Mouse (Mus musculus) retina, embryonic 14.5 days (tissue): ENCODE measurements around the gene Gm13691.
"Not testable (repeated sequence)": the region's sequence is repeated elsewhere in the genome, so short reads cannot be mapped to it uniquely, and the experiment has no call there.

Source experiments
- DNase-seq: peaks from one replicate; pipeline ENCODE4 v3.0.0-alpha.2; 2015; ENCODE audit warnings: low spot score

Gm13691 gene

GRCm38 (mm10) chr2:83990253-83990652 is at the start of gene Gm13691:
Gm13691 (plus strand) TSS chr2:83990553.
- not testable (repeated sequence) for DNase-seq

- peak; percentile 91 for DNase-seq
Measured at GRCm38 (mm10) chr2:83940931-83941361, 49.4 kb upstream of the Gm13691 start, which contains the start of gene Zswim2. Zswim2 (minus strand) TSS chr2:83941228.

GRCm38 (mm10) chr2:83941378-83941777 is 49.0 kb upstream of the Gm13691 start:
- no peak for DNase-seq

GRCm38 (mm10) chr2:83941792-83942191 is 48.6 kb upstream of the Gm13691 start:
- no peak for DNase-seq

- not testable (repeated sequence) for DNase-seq
Measured at GRCm38 (mm10) chr2:83955393-83955792, 35.0 kb upstream of the Gm13691 start, which contains the start of gene Gm13698. Gm13698 (plus strand) TSS chr2:83955693.

GRCm38 (mm10) chr2:83961203-83961602 is 29.1 kb upstream of the Gm13691 start, which contains the start of gene Gm13693:
Gm13693 (plus strand) TSS chr2:83961503.
- DNase-seq, result not testable (repeated sequence)

GRCm38 (mm10) chr2:83967013-83967412 is 23.3 kb upstream of the Gm13691 start, which contains the start of gene Gm13695:
Gm13695 (plus strand) TSS chr2:83967313.
- not testable (repeated sequence) for DNase-seq

GRCm38 (mm10) chr2:83972823-83973222 is 17.5 kb upstream of the Gm13691 start, which contains the start of gene Gm13696:
Gm13696 (plus strand) TSS chr2:83973123.
- DNase-seq, result not testable (repeated sequence)

GRCm38 (mm10) chr2:83978633-83979032 is 11.7 kb upstream of the Gm13691 start, which contains the start of gene Gm13694:
Gm13694 (plus strand) TSS chr2:83978933.
- DNase-seq, result not testable (repeated sequence)

- DNase-seq, result not testable (repeated sequence)
Measured at GRCm38 (mm10) chr2:83984443-83984842, 5.9 kb upstream of the Gm13691 start, which contains the start of gene Gm13697. Gm13697 (plus strand) TSS chr2:83984743.

GRCm38 (mm10) chr2:83993639-83994255 is 3.4 kb downstream of the Gm13691 start:
- DNase-seq, result not testable (repeated sequence)

GRCm38 (mm10) chr2:83994526-83994925 is 4.2 kb downstream of the Gm13691 start:
- DNase-seq, result not testable (repeated sequence)

GRCm38 (mm10) chr2:84008913-84009312 is 18.6 kb downstream of the Gm13691 start:
- DNase-seq, result no peak

- no peak for DNase-seq
Measured at GRCm38 (mm10) chr2:84009818-84010217, 19.5 kb downstream of the Gm13691 start.

- DNase-seq, result no peak
Measured at GRCm38 (mm10) chr2:84014572-84014971, 24.2 kb downstream of the Gm13691 start.

GRCm38 (mm10) chr2:84016291-84016690 is 25.9 kb downstream of the Gm13691 start:
- not testable (repeated sequence) for DNase-seq

- DNase-seq, result no peak
Measured at GRCm38 (mm10) chr2:84018330-84018729, 28.0 kb downstream of the Gm13691 start.

GRCm38 (mm10) chr2:84019519-84020305 is 29.4 kb downstream of the Gm13691 start:
- DNase-seq, result no peak

- no peak for DNase-seq
Measured at GRCm38 (mm10) chr2:84021930-84022329, 31.6 kb downstream of the Gm13691 start.

- no peak for DNase-seq
Measured at GRCm38 (mm10) chr2:84022905-84023304, 32.6 kb downstream of the Gm13691 start.

GRCm38 (mm10) chr2:84023319-84023718 is 33.0 kb downstream of the Gm13691 start:
- DNase-seq, result no peak

- peak; percentile 20 for DNase-seq
Measured at GRCm38 (mm10) chr2:84025217-84025616, 34.9 kb downstream of the Gm13691 start.

- DNase-seq, result no peak
Measured at GRCm38 (mm10) chr2:84032505-84032904, 42.2 kb downstream of the Gm13691 start.
